Mouse (Mus musculus) embryonic facial prominence, embryonic 11.5 days (tissue): Measurements from ENCODE around the gene Glis3. TPM values are rescaled to one million over a fixed set of nuclear protein-coding genes. Genes with fewer than 3 reads are reported as not detected.
A peak's percentile ranks its signal among the peaks of the same experiment; 100 is the strongest.

Source experiments
- ATAC-seq: fragments of 200-750 bp; cut with Nextera tagmentation; replicated peaks from 2 replicates; pipeline ENCODE4 v1.8.0; 2017; ENCODE audit warnings: low read depth; ENCODE audit not compliant: insufficient number of reproducible peaks, low FRiP score, low TSS enrichment
- DNase-seq: peaks from one replicate; pipeline ENCODE4 v3.0.0-alpha.2; 2015; ENCODE audit warnings: low spot score
- H3K27ac ChIP-seq: fragments of 300-500 bp; sonication (generic); replicated peaks from 2 replicates; pipeline ENCODE4 v1.5.1; 2014; ENCODE audit warnings: mild to moderate bottlenecking, low read depth, low read length, control low read depth
- H3K27me3 ChIP-seq: fragments of 300-500 bp; sonication (generic); 2 replicates; pipeline ENCODE4 v1.6.1; 2014; ENCODE audit warnings: mild to moderate bottlenecking, low read length, moderate library complexity, mixed read lengths; ENCODE audit not compliant: control insufficient read depth, insufficient read depth
- H3K36me3 ChIP-seq: fragments of 300-500 bp; sonication (generic); replicated peaks from 2 replicates; pipeline ENCODE4 v1.6.1; 2014; ENCODE audit warnings: low read depth, mild to moderate bottlenecking, low read length, moderate library complexity, mixed read lengths; ENCODE audit not compliant: control insufficient read depth, insufficient read depth
- H3K4me1 ChIP-seq: fragments of 300-500 bp; sonication (generic); 2 replicates; pipeline ENCODE4 v1.6.1; 2014; ENCODE audit warnings: low read length, mixed read lengths; ENCODE audit not compliant: control insufficient read depth, insufficient read depth
- H3K4me2 ChIP-seq: fragments of 300-500 bp; sonication (generic); 2 replicates; pipeline ENCODE4 v1.6.1; 2014; ENCODE audit warnings: low read depth, mild to moderate bottlenecking, control low read depth, low read length, moderate library complexity
- H3K4me3 ChIP-seq: fragments of 300-500 bp; sonication (generic); 2 replicates; pipeline ENCODE4 v1.5.1; 2014; ENCODE audit warnings: low read depth, low read length, control low read depth
- H3K9ac ChIP-seq: fragments of 300-500 bp; sonication (generic); replicated peaks from 2 replicates; pipeline ENCODE4 v1.6.1; 2014; ENCODE audit warnings: mild to moderate bottlenecking, control low read depth, low read length
- H3K9me3 ChIP-seq: fragments of 300-500 bp; sonication (generic); replicated peaks from 2 replicates; pipeline ENCODE4 v1.6.1; 2016; ENCODE audit warnings: mild to moderate bottlenecking, low read length, inconsistent platforms, mixed read lengths; ENCODE audit not compliant: control insufficient read depth
- WGBS: fragments of 180-500 bp; shearing (Covaris S2); extraction: QIAGEN DNeasy Blood & Tissue Kit; methylation state at CpG from one replicate; pipeline ENCODE4 v1.1.7; 2014; 5-methylcytosine and 5-hydroxymethylcytosine counted together
- polyA plus RNA-seq: library from polyadenylated mRNA; unstranded; fragments of >200 nt; fragmentation: Nextera tagmentation; extraction: Ambion mirVana; gene quantifications from 2 replicates; pipeline ENCODE4 v1.2.1, GENCODE M21; 2014

Glis3 gene
- polyA plus RNA-seq, 1 experiment from 2014 or later: 2.0 TPM

GRCm38 (mm10) chr19:28517464-28518080, 162.3 kb downstream of the Glis3 start:
- Histone ChIP-seq H3K27ac (no peak overlapping the region), H3K9ac (no peak overlapping the region), H3K4me3 (no peak overlapping the region), H3K4me1 (peaks cover 3% of the 10 kb centered on the region; the same call in 1 of the 2 replicates), H3K4me2 (no peak overlapping the region), H3K9me3 (no peaks in the 10 kb centered on the region), H3K27me3 (no peaks in the 10 kb centered on the region), H3K36me3 (no peaks in the 10 kb centered on the region)
- DNase-seq (peak; percentile 14), ATAC-seq (no peak)
- WGBS: 37% methylated on average over 9 of the region's 9 CpGs

GRCm38 (mm10) chr19:28516487-28516886, 163.4 kb downstream of the Glis3 start:
- WGBS: 44% methylated on average over 6 of the region's 6 CpGs
- Histone ChIP-seq H3K9ac (no peak overlapping the region), H3K4me3 (no peak overlapping the region), H3K4me1 (peaks cover 3% of the 10 kb centered on the region; the same call in 1 of the 2 replicates), H3K4me2 (no peak overlapping the region), H3K36me3 (no peaks in the 10 kb centered on the region), H3K27ac (no peak overlapping the region), H3K27me3 (no peaks in the 10 kb centered on the region), H3K9me3 (no peaks in the 10 kb centered on the region)
- ATAC-seq (no peak), DNase-seq (no peak)

DNA sequence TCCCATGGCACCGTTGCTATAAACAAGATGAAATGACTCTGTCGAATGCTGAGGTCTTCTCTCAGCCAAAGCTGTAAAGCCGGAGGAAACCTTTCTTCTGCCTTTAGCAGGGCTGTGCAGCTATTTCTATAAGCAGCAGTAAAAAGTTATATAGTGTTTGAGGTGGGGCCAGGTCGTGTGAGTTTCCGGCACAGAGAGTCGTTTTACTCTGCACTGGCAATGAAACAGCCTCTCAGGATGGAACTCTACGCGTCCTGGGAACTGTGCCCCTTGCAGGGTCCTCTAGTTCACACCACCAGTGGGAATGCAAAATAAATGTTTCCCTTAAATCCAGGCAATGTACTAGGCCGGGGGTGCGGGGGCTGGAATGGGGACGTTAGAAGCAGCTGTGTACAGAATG, 167.4 kb downstream of the Glis3 start:
- Histone ChIP-seq H3K4me2 (no peak overlapping the region), H3K27ac (no peak overlapping the region), H3K4me1 (no peaks in the 10 kb centered on the region; the same call in 1 of the 2 replicates)

GRCm38 (mm10) chr19:28511910-28512309, 168.0 kb downstream of the Glis3 start:
- Histone ChIP-seq H3K36me3 (no peaks in the 10 kb centered on the region), H3K27me3 (no peaks in the 10 kb centered on the region), H3K4me2 (no peak overlapping the region), H3K4me3 (no peak overlapping the region), H3K4me1 (no peaks in the 10 kb centered on the region), H3K9ac (no peak overlapping the region), H3K27ac (no peak overlapping the region), H3K9me3 (no peaks in the 10 kb centered on the region)
- no peak for ATAC-seq
- no peak for DNase-seq
- WGBS: 87% methylated on average over 1 of the region's 1 CpGs

More for the DNA sequence above, 167.4 kb downstream of the Glis3 start:
- DNase-seq (no peak), ATAC-seq (no peak)
- H3K36me3 ChIP-seq: no peaks in the 10 kb centered on the region
- H3K27me3 ChIP-seq: no peaks in the 10 kb centered on the region
- WGBS: 78% methylated on average over 11 of the region's 11 CpGs
- H3K9ac ChIP-seq: no peak overlapping the region
- no peak overlapping the region for H3K4me3 ChIP-seq
- no peaks in the 10 kb centered on the region for H3K9me3 ChIP-seq

DNA sequence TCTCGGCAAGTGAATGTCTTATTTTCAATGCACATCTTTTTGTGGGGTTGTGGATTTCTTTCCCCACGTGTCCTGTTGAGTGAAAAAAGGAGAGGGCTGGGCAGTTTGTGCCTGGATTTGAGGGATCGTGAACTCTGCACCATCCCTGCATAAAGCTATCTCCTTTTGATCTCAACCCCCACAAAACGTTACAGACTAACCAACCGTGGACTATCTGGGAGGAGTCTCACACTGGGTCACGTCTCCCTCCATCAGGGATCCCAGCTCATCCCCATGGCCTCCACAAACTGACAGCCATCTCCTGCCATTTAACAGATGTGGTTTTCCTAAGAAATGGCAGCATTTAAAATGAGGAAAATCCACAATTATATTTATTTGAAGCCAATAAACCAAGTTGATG, 174.5 kb downstream of the Glis3 start:
- WGBS: 57% methylated on average over 6 of the region's 6 CpGs

GRCm38 (mm10) chr19:28503011-28503410, 176.9 kb downstream of the Glis3 start:
- no peaks in the 10 kb centered on the region for H3K9me3 ChIP-seq
- H3K4me3 ChIP-seq: no peak overlapping the region
- H3K27ac ChIP-seq: no peak overlapping the region
- ATAC-seq (no peak), DNase-seq (no peak)
- H3K36me3 ChIP-seq: no peaks in the 10 kb centered on the region
- WGBS: 70% methylated on average over 12 of the region's 12 CpGs
- H3K4me1 ChIP-seq: no peaks in the 10 kb centered on the region; the same call in 1 of the 2 replicates
- H3K9ac ChIP-seq: no peak overlapping the region
- no peak overlapping the region for H3K4me2 ChIP-seq
- H3K27me3 ChIP-seq: no peaks in the 10 kb centered on the region

More for the DNA sequence above, 174.5 kb downstream of the Glis3 start:
- no peak for DNase-seq
- H3K9ac ChIP-seq: no peak overlapping the region
- no peaks in the 10 kb centered on the region for H3K27me3 ChIP-seq
- H3K27ac ChIP-seq: no peak overlapping the region
- no peaks in the 10 kb centered on the region for H3K36me3 ChIP-seq
- no peak for ATAC-seq
- no peak overlapping the region for H3K4me3 ChIP-seq
- H3K9me3 ChIP-seq: no peaks in the 10 kb centered on the region
- H3K4me1 ChIP-seq: no peaks in the 10 kb centered on the region; the same call in 1 of the 2 replicates
- no peak overlapping the region for H3K4me2 ChIP-seq

- DNase-seq: no peak
- WGBS: 59% methylated on average over 9 of the region's 9 CpGs
- Histone ChIP-seq H3K9ac (no peak overlapping the region), H3K27me3 (no peaks in the 10 kb centered on the region), H3K4me2 (no peak overlapping the region), H3K27ac (no peak overlapping the region), H3K4me3 (no peak overlapping the region), H3K36me3 (no peaks in the 10 kb centered on the region), H3K9me3 (no peaks in the 10 kb centered on the region), H3K4me1 (no peaks in the 10 kb centered on the region; the same call in 1 of the 2 replicates)
- no peak for ATAC-seq
Observed at GRCm38 (mm10) chr19:28500975-28501374, 178.9 kb downstream of the Glis3 start.

- Histone ChIP-seq H3K27me3 (no peaks in the 10 kb centered on the region), H3K9ac (no peak overlapping the region), H3K9me3 (no peaks in the 10 kb centered on the region), H3K4me2 (no peak overlapping the region), H3K36me3 (no peaks in the 10 kb centered on the region), H3K4me1 (no peaks in the 10 kb centered on the region; the same call in 1 of the 2 replicates), H3K4me3 (no peak overlapping the region), H3K27ac (no peak overlapping the region)
- ATAC-seq (no peak), DNase-seq (no peak)
- 92% methylated on average over 14 of the region's 14 CpGs for WGBS
Observed at GRCm38 (mm10) chr19:28500505-28500904, 179.4 kb downstream of the Glis3 start.
